Mouse (Mus musculus) cerebellum, postnatal 4 days (tissue): ENCODE results near the gene Tmem9b.

Source experiments
- DNase-seq, 2 experiments: peaks; one replicate each; pipeline ENCODE4 v3.0.0; 2022; ENCODE audit warnings: low spot score in 2 of 2, mixed read lengths in 1 of 2

Gene Tmem9b

DNA sequence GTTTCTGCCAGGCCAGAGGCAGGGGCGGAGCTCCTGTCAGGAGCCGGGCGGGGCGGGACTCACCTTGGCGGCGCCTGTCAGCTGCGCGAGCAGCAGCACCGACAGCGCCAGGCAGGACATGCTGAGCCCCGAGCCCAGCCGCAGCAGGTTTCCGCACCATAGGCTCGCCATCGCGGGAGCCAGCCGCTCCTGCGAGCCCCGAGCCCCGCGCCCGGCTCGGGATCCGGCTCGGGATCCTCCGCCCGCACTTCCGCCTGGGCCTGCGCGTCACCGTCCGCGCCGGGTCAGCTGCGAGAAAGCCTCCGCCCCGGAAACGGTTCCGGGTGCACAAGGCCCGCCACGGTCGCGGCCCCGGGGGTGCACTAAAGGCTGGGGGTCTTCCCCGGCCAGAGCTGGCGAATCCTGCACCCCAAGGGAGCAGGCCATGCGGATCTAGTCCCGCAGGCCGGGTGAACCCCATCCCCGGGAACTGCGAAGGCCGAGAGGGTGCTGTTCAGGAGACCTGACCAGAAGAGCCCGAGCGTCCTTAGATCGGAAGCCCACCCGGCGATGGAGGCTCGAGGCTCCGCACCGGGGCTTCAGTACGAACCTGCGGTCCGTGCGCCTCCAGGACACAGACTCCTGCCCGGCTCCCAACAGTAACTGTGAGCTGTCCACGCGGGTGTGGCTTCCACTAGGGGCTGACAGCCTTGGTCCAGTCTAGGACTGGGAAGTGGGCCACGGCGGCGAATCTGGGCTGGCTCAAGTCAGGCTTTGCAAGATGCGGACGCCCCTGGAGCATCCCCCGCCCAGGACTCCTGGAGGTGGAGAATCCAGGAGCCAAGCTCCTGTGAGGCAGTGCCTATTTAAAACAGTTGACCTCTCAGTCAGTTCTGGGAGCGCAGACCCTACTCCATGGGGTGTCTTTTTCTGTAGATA lies at the start of gene Tmem9b:
Gene Tmem9b (minus strand): TSS at position 868 of the 918 bp plus-strand sequence.
- DNase-seq: peak; percentile 56 to 80

DNA sequence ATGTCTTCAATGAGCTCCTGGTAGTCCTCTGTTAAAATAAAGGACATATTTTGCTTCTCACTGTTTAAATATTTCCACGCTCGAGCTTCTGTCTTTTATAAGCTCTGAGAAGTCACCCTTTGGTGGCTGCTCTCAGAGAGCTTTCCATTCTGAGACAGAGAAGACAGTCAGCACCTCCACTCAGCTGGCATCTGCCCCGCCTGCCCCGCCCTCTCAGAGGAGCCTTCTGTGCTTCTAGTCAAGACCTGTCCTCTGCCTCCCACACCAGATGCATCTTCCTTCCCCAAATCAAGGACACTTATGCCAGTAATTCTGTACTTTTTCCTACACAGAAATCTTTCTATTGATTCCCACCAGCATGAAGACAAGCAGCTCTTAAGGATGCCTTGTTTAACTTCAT lies 48.0 kb upstream of the Tmem9b start:
- no peak for DNase-seq

DNA sequence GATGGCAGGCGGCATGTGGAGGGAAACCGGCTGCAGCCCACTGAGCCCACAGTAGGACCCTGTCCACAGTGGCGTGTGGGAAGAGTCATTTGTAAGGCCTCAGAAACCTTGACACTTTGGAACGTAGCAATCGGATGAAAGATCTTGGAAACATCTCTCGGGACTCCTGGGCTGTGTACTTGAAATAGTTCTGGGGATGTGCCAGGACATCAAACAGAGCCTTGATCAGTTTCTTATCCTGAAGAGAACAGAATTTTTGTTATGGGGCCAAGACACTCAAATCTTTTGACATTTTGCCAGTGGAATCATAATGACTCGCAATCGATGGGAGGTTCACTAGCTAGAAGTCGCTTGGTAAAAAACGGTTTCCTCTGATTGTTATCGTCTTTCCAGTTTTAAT lies 46.5 kb upstream of the Tmem9b start:
- no peak for DNase-seq

DNA sequence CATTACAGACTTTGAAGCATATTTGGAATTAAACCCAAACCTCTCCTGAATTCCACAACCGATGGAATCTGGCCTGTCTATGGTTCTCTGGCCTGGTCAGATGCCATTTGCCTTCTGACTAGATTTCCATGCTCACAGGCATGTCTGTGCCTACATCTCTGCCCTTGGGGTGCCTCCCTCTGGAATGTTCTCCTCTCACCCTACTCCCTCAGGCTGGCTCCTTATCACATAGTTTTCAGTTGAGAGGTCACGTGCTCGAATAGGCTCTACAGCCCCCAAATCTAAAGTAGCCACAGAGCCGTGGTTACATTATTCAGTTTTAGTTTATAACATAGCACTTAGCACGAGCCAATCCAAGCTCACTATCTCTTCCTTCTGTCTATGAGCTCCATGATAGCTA lies 42.9 kb upstream of the Tmem9b start:
- DNase-seq: no peak

DNA sequence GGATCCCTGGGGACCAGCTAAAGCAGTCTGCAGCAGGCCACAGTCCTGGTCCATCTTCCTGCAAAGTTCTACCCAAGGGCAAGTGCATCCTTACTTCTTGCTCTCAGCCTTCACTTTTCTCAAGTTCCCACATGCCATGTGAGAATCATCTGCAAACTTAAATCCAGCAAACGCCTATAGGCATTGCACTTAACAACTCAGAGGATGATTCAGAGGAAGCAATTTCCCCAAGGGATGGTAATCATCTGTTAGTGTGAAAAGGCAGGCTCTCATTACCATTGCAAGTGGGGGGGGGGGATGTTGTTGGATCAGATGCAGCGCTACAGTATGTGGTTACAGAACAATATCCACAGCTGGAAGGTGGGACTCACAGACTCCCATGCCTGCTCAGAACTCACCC lies 41.9 kb upstream of the Tmem9b start:
- no peak for DNase-seq

GRCm38 (mm10) chr7:109792759-109793158 lies 40.1 kb upstream of the Tmem9b start:
- peak in 1 of 2 experiments; percentile 64 for DNase-seq

DNA sequence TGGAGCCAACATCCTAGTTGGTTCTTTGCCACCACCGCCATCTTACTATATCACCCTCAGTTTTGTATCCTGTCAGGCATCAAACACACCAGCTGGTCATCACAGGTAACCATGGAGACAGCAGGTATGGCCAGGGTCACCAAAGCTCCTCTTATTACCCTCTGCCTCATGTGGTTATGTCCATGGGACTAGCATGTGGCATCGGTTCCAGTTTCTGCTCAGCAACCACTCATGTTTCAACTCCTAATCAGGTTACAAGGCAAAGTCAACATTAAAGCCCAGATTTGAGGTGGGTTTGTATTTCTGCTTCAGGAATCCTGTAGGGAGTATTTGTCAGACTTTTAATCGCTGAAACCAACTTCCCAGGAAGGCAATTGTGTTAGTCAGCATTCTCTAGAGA lies 38.1 kb upstream of the Tmem9b start:
- DNase-seq: no peak

DNA sequence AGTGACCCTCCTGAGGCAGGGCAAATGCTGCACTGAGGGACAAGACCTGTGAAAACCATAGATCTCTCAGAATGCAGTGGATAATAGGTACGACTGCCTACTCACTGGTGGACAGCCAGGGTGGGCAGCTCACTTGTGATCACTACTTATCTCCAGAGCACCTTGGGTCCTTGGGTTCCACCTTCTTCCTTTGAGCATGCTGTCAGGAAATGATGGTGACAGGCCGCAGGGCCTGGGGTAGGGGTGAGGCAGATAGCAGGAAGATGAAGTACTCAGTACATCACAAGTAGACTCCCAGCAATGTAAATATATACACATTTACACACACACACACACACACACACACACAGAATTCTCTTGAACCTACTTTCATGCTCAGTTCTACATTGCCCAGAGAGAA lies 35.2 kb upstream of the Tmem9b start:
- no peak for DNase-seq

- DNase-seq: peak in 1 of 2 experiments; percentile 13
Observed at GRCm38 (mm10) chr7:109783281-109783680, 30.6 kb upstream of the Tmem9b start.

DNA sequence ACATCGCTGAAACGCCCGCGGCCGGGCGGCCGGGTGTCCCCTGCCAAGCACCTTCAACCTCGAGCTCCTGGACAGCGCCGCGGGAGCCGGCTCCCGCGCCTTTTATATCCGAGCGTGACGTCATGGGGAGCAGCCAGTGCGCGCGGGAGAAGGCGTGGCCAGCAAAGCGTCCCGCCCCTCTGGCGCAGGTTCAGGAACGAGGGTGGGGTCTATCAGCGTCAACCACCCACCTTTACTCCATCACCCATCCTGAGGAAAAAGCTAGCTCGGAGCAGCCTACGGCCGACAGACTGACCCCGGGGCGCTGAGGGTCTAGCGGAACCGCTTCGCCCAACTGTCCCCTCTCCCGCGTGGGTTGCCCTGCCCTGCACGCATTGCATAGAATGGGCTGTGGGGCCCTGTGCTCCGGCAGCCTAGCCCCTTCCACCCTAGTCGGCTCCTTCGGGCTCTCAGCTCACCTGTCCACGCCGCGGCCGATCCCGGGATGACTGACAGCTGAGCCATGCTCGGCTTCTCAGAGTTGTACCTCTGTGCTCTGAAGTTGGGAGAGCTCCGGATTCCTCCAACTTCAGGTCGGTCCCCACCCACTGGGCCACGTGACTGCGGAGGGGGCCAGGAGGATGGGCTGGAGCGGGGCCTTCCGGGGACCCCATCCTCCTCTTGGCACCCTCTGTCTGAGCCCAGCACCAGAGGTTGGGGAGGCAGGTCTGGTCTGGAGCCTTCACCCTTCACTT lies 29.0 kb upstream of the Tmem9b start, which contains the start of gene Nrip3:
Gene Nrip3 (minus strand): TSS at position 556 of the 734 bp plus-strand sequence.
- peak; percentile 38 to 79 for DNase-seq

- DNase-seq: no peak
Observed at GRCm38 (mm10) chr7:109781087-109781469, 28.4 kb upstream of the Tmem9b start.

DNA sequence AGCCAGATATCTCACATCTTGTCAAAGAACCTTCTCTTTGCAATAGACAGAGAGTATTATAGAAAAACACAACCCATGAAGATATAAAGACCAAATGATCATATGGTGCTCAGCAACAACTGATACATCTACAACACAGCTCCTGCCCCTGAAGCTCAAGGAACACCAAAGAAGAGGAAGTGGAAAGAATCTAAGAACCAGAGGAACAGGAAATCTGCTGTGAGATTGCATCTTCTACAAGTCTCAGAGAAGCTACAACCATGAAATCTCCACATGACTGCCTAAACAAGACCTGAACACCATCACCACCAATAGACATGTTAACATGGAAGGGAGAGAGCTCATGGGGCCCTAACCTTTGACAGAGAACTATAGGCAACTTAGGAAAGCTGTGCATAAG lies 19.6 kb upstream of the Tmem9b start:
- no peak for DNase-seq

DNA sequence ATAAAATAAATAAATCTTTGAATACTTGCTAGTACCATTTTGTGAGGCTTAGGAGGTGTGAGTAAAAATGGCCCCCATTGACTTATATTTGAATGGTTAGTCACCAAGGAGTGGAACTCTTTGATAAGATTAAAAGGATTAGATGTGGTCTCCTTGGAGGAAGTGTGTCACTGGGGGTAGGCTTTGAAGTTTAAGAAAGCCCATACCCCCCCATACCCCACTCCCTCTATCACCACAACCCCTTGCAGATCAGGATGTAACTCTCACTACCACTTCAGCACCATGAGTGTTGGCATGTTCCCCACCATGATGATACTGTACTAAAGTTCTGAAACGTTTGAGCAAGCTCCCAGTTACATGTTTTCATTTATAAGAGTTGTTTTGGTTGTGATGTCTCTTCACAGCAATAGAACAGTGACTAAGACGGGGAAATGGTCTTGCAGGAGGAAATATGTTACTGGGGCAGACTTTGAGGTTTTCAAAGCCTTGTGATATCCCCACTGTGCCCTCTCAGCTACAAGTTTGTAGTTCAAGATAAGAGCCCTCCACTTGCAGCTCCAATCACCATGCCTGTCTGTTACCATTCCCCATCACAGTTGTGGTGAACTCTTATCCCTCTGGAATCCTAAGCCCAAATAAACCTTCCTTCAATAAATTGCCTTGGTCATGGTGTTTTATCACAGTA lies 16.2 kb upstream of the Tmem9b start:
- no peak for DNase-seq

- DNase-seq: no peak
Observed at GRCm38 (mm10) chr7:109767575-109768350, 15.1 kb upstream of the Tmem9b start.

- no peak for DNase-seq
Observed at GRCm38 (mm10) chr7:109764009-109764408, 11.3 kb upstream of the Tmem9b start.

- no peak for DNase-seq
Observed at GRCm38 (mm10) chr7:109756291-109756690, 3.6 kb upstream of the Tmem9b start.

- DNase-seq: no peak
Observed at GRCm38 (mm10) chr7:109754034-109754433, 1.4 kb upstream of the Tmem9b start.

GRCm38 (mm10) chr7:109751427-109752007 lies 1.2 kb downstream of the Tmem9b start:
- no peak for DNase-seq

DNA sequence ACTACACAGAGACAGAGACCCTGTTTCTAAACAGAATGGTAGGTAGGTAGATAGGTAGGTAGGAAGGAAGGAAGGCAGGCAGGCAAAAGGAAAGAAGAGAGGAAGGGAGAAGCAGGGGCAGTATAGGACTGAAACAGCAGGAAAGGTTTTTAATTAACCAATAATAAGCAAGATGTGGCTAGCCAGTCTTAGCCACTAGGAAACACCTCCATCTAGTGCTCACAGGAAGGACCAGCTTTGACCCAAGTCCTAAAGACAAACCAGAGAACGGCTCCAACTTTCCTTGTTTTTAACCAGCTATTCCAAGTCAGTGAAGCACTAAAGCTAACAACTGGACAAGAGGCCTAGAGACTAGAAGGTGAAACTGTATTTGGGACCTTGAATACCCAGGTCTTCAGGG lies 4.9 kb downstream of the Tmem9b start:
- DNase-seq: no peak

GRCm38 (mm10) chr7:109741703-109742102 lies 11.0 kb downstream of the Tmem9b start:
- no peak for DNase-seq

- DNase-seq: no peak
Observed at GRCm38 (mm10) chr7:109741060-109741459, 11.6 kb downstream of the Tmem9b start.
